Mouse (Mus musculus) kidney, embryonic 14.5 days (tissue): Measurements from ENCODE around the gene Macrod2. TPM values are rescaled to one million over a fixed set of nuclear protein-coding genes. Genes with fewer than 3 reads are reported as not detected.
"Not testable (repeated sequence)": the region's sequence is repeated elsewhere in the genome, so short reads cannot be mapped to it uniquely, and the experiment has no call there.

ENCODE experiments used
- ATAC-seq: fragments of 200-750 bp; cut with Nextera tagmentation; 2 replicates; pipeline ENCODE4 v1.8.0; 2017; ENCODE audit warnings: moderate number of reproducible peaks, mild to moderate bottlenecking, moderate TSS enrichment, moderate library complexity; ENCODE audit not compliant: low FRiP score, low TSS enrichment
- H3K27ac ChIP-seq: fragments of 300-500 bp; sonication (generic); 2 replicates; pipeline ENCODE4 v1.5.1; 2014; ENCODE audit warnings: low read depth, mild to moderate bottlenecking, low read length, moderate library complexity, mixed read lengths
- H3K27me3 ChIP-seq: fragments of 300-500 bp; sonication (generic); 2 replicates; pipeline ENCODE4 v1.6.1; 2014; ENCODE audit warnings: mild to moderate bottlenecking, low read length; ENCODE audit not compliant: control insufficient read depth, insufficient read depth
- H3K36me3 ChIP-seq: fragments of 300-500 bp; sonication (generic); 2 replicates; pipeline ENCODE4 v1.6.1; 2014; ENCODE audit warnings: low read length, mixed read lengths; ENCODE audit not compliant: control insufficient read depth, insufficient read depth
- H3K4me1 ChIP-seq: fragments of 300-500 bp; sonication (generic); 2 replicates; pipeline ENCODE4 v1.6.1; 2014; ENCODE audit warnings: low read length, mixed read lengths; ENCODE audit not compliant: control insufficient read depth, insufficient read depth
- H3K4me2 ChIP-seq: fragments of 300-500 bp; sonication (generic); replicated peaks from 2 replicates; pipeline ENCODE4 v1.6.1; 2014; ENCODE audit warnings: low read depth, mild to moderate bottlenecking, low read length
- H3K4me3 ChIP-seq: fragments of 300-500 bp; sonication (generic); 2 replicates; pipeline ENCODE4 v1.5.1; 2014; ENCODE audit warnings: mild to moderate bottlenecking, low read length
- H3K9ac ChIP-seq: fragments of 300-500 bp; sonication (generic); 2 replicates; pipeline ENCODE4 v1.6.1; 2014; ENCODE audit warnings: low read depth, mild to moderate bottlenecking, low read length, moderate library complexity
- H3K9me3 ChIP-seq: fragments of 300-500 bp; sonication (generic); 2 replicates; pipeline ENCODE4 v1.6.1; 2016; ENCODE audit warnings: low read length; ENCODE audit not compliant: control insufficient read depth
- WGBS: fragments of 180-500 bp; shearing (Covaris S2); extraction: QIAGEN DNeasy Blood & Tissue Kit; methylation state at CpG from one replicate; pipeline ENCODE4 v1.1.7; 2014; 5-methylcytosine and 5-hydroxymethylcytosine counted together
- polyA plus RNA-seq: library from polyadenylated mRNA; unstranded; fragments of >200 nt; fragmentation: Nextera tagmentation; extraction: Ambion mirVana; gene quantifications from 2 replicates; pipeline ENCODE4 v1.2.1, GENCODE M21; 2014

Macrod2 gene
- polyA plus RNA-seq, 1 experiment from 2014 or later, result 22.2 TPM

- H3K4me2 ChIP-seq, H3K36me3 ChIP-seq, ATAC-seq, H3K4me1 ChIP-seq, H3K4me3 ChIP-seq, H3K9me3 ChIP-seq, H3K27ac ChIP-seq, H3K9ac ChIP-seq, H3K27me3 ChIP-seq: not testable (repeated sequence)
- 68% methylated on average over 2 of the region's 2 CpGs for WGBS
Observed at GRCm38 (mm10) chr2:140742954-140743353, 347.8 kb downstream of the Macrod2 start.

DNA sequence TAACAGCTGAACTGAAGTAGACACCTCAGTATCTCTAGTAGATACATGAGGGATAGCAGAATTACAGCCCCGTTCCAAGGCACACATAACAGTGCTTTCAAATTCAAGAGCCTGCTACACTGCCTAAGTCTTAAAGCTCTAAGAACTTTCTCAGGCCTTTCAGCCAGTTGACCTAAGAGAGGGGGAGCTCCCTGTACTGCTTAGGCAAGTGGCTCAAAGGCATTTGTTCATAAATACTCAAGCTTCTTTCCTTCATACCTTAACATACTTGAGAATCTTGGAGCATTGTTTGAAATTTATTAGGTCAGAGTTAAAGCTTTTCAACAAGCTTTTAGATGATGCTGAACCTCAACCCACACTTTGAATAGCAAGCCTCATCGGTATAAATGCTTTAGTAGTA lies 363.8 kb downstream of the Macrod2 start:
- no peak overlapping the region for H3K27ac ChIP-seq
- H3K9ac ChIP-seq, result no peak overlapping the region

DNA sequence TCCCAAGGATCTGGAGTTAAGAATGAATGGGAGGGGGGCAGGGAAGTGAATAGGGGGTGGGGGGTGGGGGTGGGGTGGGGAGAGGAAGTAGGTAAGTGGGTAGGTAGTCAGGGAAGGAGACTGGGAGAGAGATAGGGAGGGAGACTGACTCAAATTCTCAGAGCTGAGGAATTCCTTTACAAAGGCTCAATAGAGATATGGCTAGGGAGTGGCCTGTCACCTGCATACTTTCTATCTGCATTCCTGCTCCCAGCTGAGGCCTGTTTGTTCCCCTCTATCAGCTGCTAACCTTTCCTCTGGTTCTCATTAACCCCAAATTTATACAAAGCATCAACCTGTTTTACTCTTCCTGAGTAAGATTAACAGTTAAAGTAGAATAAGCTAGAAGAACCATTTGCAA lies 364.6 kb downstream of the Macrod2 start:
- Histone ChIP-seq H3K9me3 (no peaks in the 10 kb centered on the region), H3K4me3 (no peak overlapping the region), H3K27me3 (no peaks in the 10 kb centered on the region), H3K9ac (no peak overlapping the region), H3K4me2 (no peak overlapping the region), H3K27ac (no peak overlapping the region), H3K36me3 (no peaks in the 10 kb centered on the region), H3K4me1 (no peaks in the 10 kb centered on the region)
- ATAC-seq, result no peak

More for the DNA sequence above, 363.8 kb downstream of the Macrod2 start:
- Histone ChIP-seq H3K9me3 (no peaks in the 10 kb centered on the region), H3K4me3 (no peak overlapping the region), H3K4me2 (no peak overlapping the region), H3K4me1 (no peaks in the 10 kb centered on the region), H3K27me3 (no peaks in the 10 kb centered on the region), H3K36me3 (no peaks in the 10 kb centered on the region)
- ATAC-seq, result no peak
- 97% methylated on average over 2 of the region's 2 CpGs for WGBS

DNA sequence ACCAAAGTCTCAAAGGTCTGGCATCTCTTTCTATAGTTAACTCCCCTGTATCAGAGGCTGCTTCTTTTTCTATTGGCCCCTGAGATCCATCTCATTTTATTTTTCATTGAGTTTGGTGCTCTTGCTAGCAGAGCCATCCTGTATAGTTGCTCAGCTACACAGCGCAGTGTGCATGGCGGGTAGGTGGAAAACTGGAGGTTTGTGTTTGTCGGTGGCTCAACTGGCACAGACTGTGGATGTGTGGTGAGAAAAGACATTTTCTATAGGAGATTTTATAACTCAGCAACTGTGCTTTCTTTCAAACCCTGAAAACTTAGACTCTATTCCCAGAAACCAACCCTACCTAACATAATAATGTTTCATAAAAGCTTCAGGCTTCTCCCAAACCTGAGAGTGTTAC lies 365.0 kb downstream of the Macrod2 start:
- H3K4me3 ChIP-seq, result no peak overlapping the region
- H3K27ac ChIP-seq, result no peak overlapping the region
- no peak overlapping the region for H3K4me2 ChIP-seq
- H3K36me3 ChIP-seq, result no peaks in the 10 kb centered on the region
- H3K4me1 ChIP-seq, result no peaks in the 10 kb centered on the region
- no peaks in the 10 kb centered on the region for H3K27me3 ChIP-seq
- H3K9me3 ChIP-seq, result no peaks in the 10 kb centered on the region
- no peak overlapping the region for H3K9ac ChIP-seq
- no peak for ATAC-seq
- 94% methylated on average over 3 of the region's 3 CpGs for WGBS

GRCm38 (mm10) chr2:140763076-140763891 lies 368.2 kb downstream of the Macrod2 start:
- ATAC-seq, result no peak
- WGBS, result 76% methylated on average over 12 of the region's 12 CpGs

DNA sequence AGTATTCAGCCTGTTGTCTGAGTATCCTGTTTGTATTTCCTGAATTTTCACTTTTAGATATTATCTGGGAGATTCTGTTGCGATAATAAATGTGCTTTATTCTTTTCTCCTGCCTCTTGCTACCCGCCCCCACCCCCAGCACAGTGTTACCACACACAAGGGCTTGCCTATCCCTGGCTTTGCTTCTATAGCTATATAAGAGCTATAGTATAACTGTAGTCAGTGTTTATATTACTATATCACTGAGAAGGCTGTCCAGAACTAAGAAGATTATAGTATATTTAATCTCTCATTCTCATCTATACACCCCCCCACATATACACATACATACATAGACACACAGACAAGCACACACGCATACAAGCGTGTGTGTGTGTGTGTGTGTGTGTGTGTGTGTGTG lies 374.4 kb downstream of the Macrod2 start:
- no peaks in the 10 kb centered on the region for H3K36me3 ChIP-seq
- no peaks in the 10 kb centered on the region for H3K27me3 ChIP-seq
- H3K9ac ChIP-seq, result no peak overlapping the region
- H3K4me2 ChIP-seq, result no peak overlapping the region
- no peaks in the 10 kb centered on the region for H3K9me3 ChIP-seq
- no peak for ATAC-seq
- no peak overlapping the region for H3K4me3 ChIP-seq
- H3K4me1 ChIP-seq, result no peaks in the 10 kb centered on the region
- 83% methylated on average over 4 of the region's 4 CpGs for WGBS
- H3K27ac ChIP-seq, result no peak overlapping the region

More at GRCm38 (mm10) chr2:140763076-140763891, 368.2 kb downstream of the Macrod2 start:
- Histone ChIP-seq H3K36me3 (no peaks in the 10 kb centered on the region), H3K27me3 (no peaks in the 10 kb centered on the region), H3K9ac (no peak overlapping the region), H3K4me2 (no peak overlapping the region), H3K4me3 (no peak overlapping the region), H3K27ac (no peak overlapping the region), H3K4me1 (no peaks in the 10 kb centered on the region), H3K9me3 (no peaks in the 10 kb centered on the region)

DNA sequence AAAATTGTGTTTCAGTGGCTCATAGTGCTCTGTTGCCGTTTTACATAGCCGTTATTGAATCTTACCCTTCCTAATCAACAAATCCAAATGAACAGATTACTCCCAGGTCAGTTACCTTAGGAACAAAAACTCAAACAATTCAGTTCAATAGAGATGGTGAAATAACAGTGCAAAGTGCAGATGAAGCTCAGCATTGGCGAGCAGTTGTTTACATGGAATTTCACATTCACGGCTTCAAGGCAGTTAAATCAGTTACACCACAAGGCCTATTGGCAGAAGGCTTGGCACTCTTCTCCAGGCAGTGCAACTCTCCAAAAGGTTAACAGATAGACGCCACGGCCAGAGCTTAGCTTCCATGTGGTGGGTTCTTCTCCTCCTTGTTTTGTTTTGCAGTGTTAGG lies 377.7 kb downstream of the Macrod2 start:
- H3K27ac ChIP-seq, result no peak overlapping the region
- H3K4me1 ChIP-seq, result no peaks in the 10 kb centered on the region
- no peaks in the 10 kb centered on the region for H3K9me3 ChIP-seq
- H3K27me3 ChIP-seq, result no peaks in the 10 kb centered on the region
- 98% methylated on average over 6 of the region's 6 CpGs for WGBS
- H3K36me3 ChIP-seq, result no peaks in the 10 kb centered on the region
- ATAC-seq, result no peak
- H3K4me3 ChIP-seq, result no peak overlapping the region
- no peak overlapping the region for H3K4me2 ChIP-seq
- H3K9ac ChIP-seq, result no peak overlapping the region

DNA sequence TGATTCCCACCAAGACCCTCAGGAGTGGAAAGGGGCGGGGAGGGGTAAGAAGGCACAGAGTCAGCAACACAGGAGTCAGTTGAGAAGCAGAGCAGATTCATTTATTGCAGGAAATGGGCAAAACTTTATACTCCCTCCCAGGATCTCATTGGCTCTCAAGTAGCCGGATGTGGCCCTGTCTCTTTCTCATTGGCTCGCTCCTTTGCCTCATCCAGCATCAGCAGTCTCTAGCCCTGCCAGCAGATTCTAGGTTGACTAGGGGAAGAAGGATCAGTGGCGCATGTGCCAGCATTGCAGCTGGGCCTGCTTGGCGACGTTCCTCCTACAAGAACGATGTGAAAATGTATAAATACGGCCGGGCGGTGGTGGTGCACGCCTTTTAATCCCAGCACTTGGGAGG lies 378.3 kb downstream of the Macrod2 start:
- Histone ChIP-seq H3K4me2 (no peak overlapping the region), H3K9me3 (no peaks in the 10 kb centered on the region), H3K9ac (no peak overlapping the region), H3K4me3 (no peak overlapping the region), H3K36me3 (no peaks in the 10 kb centered on the region), H3K27ac (no peak overlapping the region), H3K4me1 (no peaks in the 10 kb centered on the region), H3K27me3 (no peaks in the 10 kb centered on the region)
- 95% methylated on average over 11 of the region's 11 CpGs for WGBS
- no peak for ATAC-seq

GRCm38 (mm10) chr2:140774808-140775370 lies 379.8 kb downstream of the Macrod2 start:
- no peaks in the 10 kb centered on the region for H3K36me3 ChIP-seq
- H3K9me3 ChIP-seq, result no peaks in the 10 kb centered on the region
- no peak overlapping the region for H3K4me2 ChIP-seq
- no peak overlapping the region for H3K9ac ChIP-seq
- H3K27ac ChIP-seq, result no peak overlapping the region
- no peaks in the 10 kb centered on the region for H3K27me3 ChIP-seq
- no peaks in the 10 kb centered on the region for H3K4me1 ChIP-seq
- 0 out of 2 replicates have a peak, but pooled peaks have one; percentile 32 for ATAC-seq
- H3K4me3 ChIP-seq, result no peak overlapping the region
- WGBS, result 65% methylated on average over 4 of the region's 4 CpGs
